Mouse (Mus musculus) cortical plate, adult 2 months (tissue): ENCODE data around the gene Zdhhc14.

Experiments used
- CTCF ChIP-seq: fragments of 200-500 bp; IDR thresholded peaks from 2 replicates; pipeline ENCODE4 v1.5.1; 2011; ENCODE audit warnings: mild to moderate bottlenecking, control low read depth, low read length; ENCODE audit not compliant: insufficient read depth; ENCODE audit errors: extremely low read depth
- POLR2A ChIP-seq: fragments of 200-500 bp; IDR thresholded peaks from 2 replicates; pipeline ENCODE4 v1.6.1; 2011; ENCODE audit warnings: mild to moderate bottlenecking, low read length, control low read depth; ENCODE audit not compliant: insufficient read depth; ENCODE audit errors: extremely low read depth

- no peak for TF ChIP-seq CTCF
- no peak for TF ChIP-seq POLR2A
Observed at GRCm38 (mm10) chr17:5752322-5752715, 260.0 kb downstream of the Zdhhc14 start.
